Mouse (Mus musculus): ENCODE results near the gene Slc4a11. TPM values are rescaled to one million over a fixed set of nuclear protein-coding genes. Genes with fewer than 3 reads are reported as not detected.

The Slc4a11 gene
- total and polyA plus RNA-seq, 2 experiments from 2014 or later = 0.16 to 0.53 TPM

GRCm38 (mm10) chr2:130685426-130685825, 11.9 kb downstream of the Slc4a11 start:
- Histone ChIP-seq H3K4me3 (ENCODE audit: low read length) (no peak overlapping the region), H3K9me3 (ENCODE audit: low read length) (no peaks in the 10 kb centered on the region), H3K36me3 (ENCODE audit: insufficient read depth, low read length) (peaks cover 16% of the 10 kb centered on the region), H3K27me3 (ENCODE audit: insufficient read depth, low read length) (no peaks in the 10 kb centered on the region), H3K9ac (replicated peaks; ENCODE audit: low read length) (no peak overlapping the region), H3K27ac (no peak overlapping the region), H3K4me1 (ENCODE audit: insufficient read depth, low read length) (no peaks in the 10 kb centered on the region), H3K4me2 (ENCODE audit: low read depth, low read length) (no peak overlapping the region)
- DNase-seq (ENCODE audit: low spot score) = no peak
- TF ChIP-seq CTCF (IDR thresholded peaks at IDR 0.05; ENCODE audit: low read depth) = no peak
- 91% methylated on average over 9 of the region's 9 CpGs for WGBS
- ATAC-seq = no peak

- no peak for ATAC-seq
- WGBS = 73% methylated on average over 3 of the region's 3 CpGs
Observed at GRCm38 (mm10) chr2:130681531-130681930, 15.8 kb downstream of the Slc4a11 start.

GRCm38 (mm10) chr2:130679899-130680298, 17.4 kb downstream of the Slc4a11 start:
- Histone ChIP-seq H3K27me3 (ENCODE audit: insufficient read depth, low read length) (no peaks in the 10 kb centered on the region), H3K9me3 (ENCODE audit: low read length) (no peaks in the 10 kb centered on the region), H3K4me2 (ENCODE audit: low read depth, low read length) (no peak overlapping the region), H3K4me3 (ENCODE audit: low read length) (no peak overlapping the region), H3K36me3 (ENCODE audit: insufficient read depth, low read length) (peaks cover 68% of the 10 kb centered on the region), H3K4me1 (ENCODE audit: insufficient read depth, low read length) (no peaks in the 10 kb centered on the region), H3K27ac (no peak overlapping the region), H3K9ac (replicated peaks; ENCODE audit: low read length) (no peak overlapping the region)
- DNase-seq (ENCODE audit: low spot score) = no peak
- ATAC-seq = no peak
- WGBS = 88% methylated on average over 6 of the region's 6 CpGs
- no peak for TF ChIP-seq CTCF (IDR thresholded peaks at IDR 0.05; ENCODE audit: low read depth)

More at GRCm38 (mm10) chr2:130681531-130681930, 15.8 kb downstream of the Slc4a11 start:
- Histone ChIP-seq H3K36me3 (ENCODE audit: insufficient read depth, low read length) (peaks cover 52% of the 10 kb centered on the region), H3K4me1 (ENCODE audit: insufficient read depth, low read length) (no peaks in the 10 kb centered on the region), H3K27ac (no peak overlapping the region), H3K27me3 (ENCODE audit: insufficient read depth, low read length) (no peaks in the 10 kb centered on the region), H3K4me3 (ENCODE audit: low read length) (no peak overlapping the region), H3K9me3 (ENCODE audit: low read length) (no peaks in the 10 kb centered on the region), H3K9ac (replicated peaks; ENCODE audit: low read length) (no peak overlapping the region), H3K4me2 (ENCODE audit: low read depth, low read length) (no peak overlapping the region)
- TF ChIP-seq CTCF (IDR thresholded peaks at IDR 0.05; ENCODE audit: low read depth) = no peak
- DNase-seq (ENCODE audit: low spot score) = no peak

- Histone ChIP-seq H3K4me2 (ENCODE audit: low read depth, low read length) (no peak overlapping the region), H3K27ac (no peak overlapping the region), H3K36me3 (ENCODE audit: insufficient read depth, low read length) (peaks cover 72% of the 10 kb centered on the region), H3K9ac (replicated peaks; ENCODE audit: low read length) (no peak overlapping the region), H3K4me3 (ENCODE audit: low read length) (no peak overlapping the region), H3K9me3 (ENCODE audit: low read length) (no peaks in the 10 kb centered on the region), H3K4me1 (ENCODE audit: insufficient read depth, low read length) (no peaks in the 10 kb centered on the region), H3K27me3 (ENCODE audit: insufficient read depth, low read length) (no peaks in the 10 kb centered on the region)
- DNase-seq (ENCODE audit: low spot score) (no peak), ATAC-seq (no peak)
- no peak for TF ChIP-seq CTCF (IDR thresholded peaks at IDR 0.05; ENCODE audit: low read depth)
- 94% methylated on average over 12 of the region's 12 CpGs for WGBS
Observed at GRCm38 (mm10) chr2:130679154-130679553, 18.2 kb downstream of the Slc4a11 start.

- no peak for TF ChIP-seq CTCF (IDR thresholded peaks at IDR 0.05; ENCODE audit: low read depth)
- H3K4me2 ChIP-seq (ENCODE audit: low read depth, low read length) = no peak overlapping the region
- H3K9ac ChIP-seq (replicated peaks; ENCODE audit: low read length) = no peak overlapping the region
- H3K4me3 ChIP-seq (ENCODE audit: low read length) = no peak overlapping the region
- no peaks in the 10 kb centered on the region for H3K9me3 ChIP-seq (ENCODE audit: low read length)
- peaks cover 70% of the 10 kb centered on the region for H3K36me3 ChIP-seq (ENCODE audit: insufficient read depth, low read length)
- no peaks in the 10 kb centered on the region for H3K27me3 ChIP-seq (ENCODE audit: insufficient read depth, low read length)
- ATAC-seq (no peak), DNase-seq (ENCODE audit: low spot score) (no peak)
- H3K4me1 ChIP-seq (ENCODE audit: insufficient read depth, low read length) = no peaks in the 10 kb centered on the region
- WGBS = 91% methylated on average over 10 of the region's 10 CpGs
- H3K27ac ChIP-seq = no peak overlapping the region
Observed at GRCm38 (mm10) chr2:130677211-130677610, 20.1 kb downstream of the Slc4a11 start.

- TF ChIP-seq CTCF (IDR thresholded peaks at IDR 0.05; ENCODE audit: low read depth) = peak; percentile 79
- Histone ChIP-seq H3K27me3 (ENCODE audit: insufficient read depth, low read length) (no peaks in the 10 kb centered on the region), H3K4me2 (ENCODE audit: low read depth, low read length) (peak within 1 kb of the TSS; percentile 71), H3K9me3 (ENCODE audit: low read length) (no peaks in the 10 kb centered on the region), H3K9ac (replicated peaks; ENCODE audit: low read length) (peak within 1 kb of the TSS; percentile 67), H3K4me1 (ENCODE audit: insufficient read depth, low read length) (peaks cover 7% of the 10 kb centered on the region; the same call in 1 of the 2 replicates), H3K4me3 (ENCODE audit: low read length) (peak within 1 kb of the TSS; percentile 61), H3K27ac (peak within 1 kb of the TSS; percentile 78), H3K36me3 (ENCODE audit: insufficient read depth, low read length) (no peaks in the 10 kb centered on the region; the same call in 1 of the 2 replicates)
- ATAC-seq = peak; percentile 75
- DNase-seq (ENCODE audit: low spot score) = peak; percentile 96
- WGBS = 1% methylated on average over 31 of the region's 31 CpGs
Observed at GRCm38 (mm10) chr2:130667559-130667958, 29.8 kb downstream of the Slc4a11 start, which contains the start of gene Itpa. Itpa (plus strand) TSS chr2:130667610.

GRCm38 (mm10) chr2:130664102-130664701, 33.1 kb downstream of the Slc4a11 start, which contains the start of gene Ddrgk1:
Ddrgk1 (minus strand) TSS chr2:130664659.
- peak; percentile 97 for ATAC-seq
- TF ChIP-seq CTCF (IDR thresholded peaks at IDR 0.05; ENCODE audit: low read depth) = peak; percentile 53
- under 1% methylated on average over 40 of the region's 40 CpGs for WGBS
- H3K4me1 ChIP-seq (ENCODE audit: insufficient read depth, low read length) = peaks cover 7% of the 10 kb centered on the region; the same call in 1 of the 2 replicates
- H3K9ac ChIP-seq (replicated peaks; ENCODE audit: low read length) = peak within 1 kb of the TSS; percentile 61
- peaks cover 17% of the 10 kb centered on the region for H3K36me3 ChIP-seq (ENCODE audit: insufficient read depth, low read length)
- H3K27me3 ChIP-seq (ENCODE audit: insufficient read depth, low read length) = no peaks in the 10 kb centered on the region
- H3K4me2 ChIP-seq (ENCODE audit: low read depth, low read length) = peak within 1 kb of the TSS; percentile 61
- peak within 1 kb of the TSS; percentile 42 for H3K4me3 ChIP-seq (ENCODE audit: low read length)
- no peaks in the 10 kb centered on the region for H3K9me3 ChIP-seq (ENCODE audit: low read length)
- peak; percentile 98 for DNase-seq (ENCODE audit: low spot score)
- H3K27ac ChIP-seq = peak within 1 kb of the TSS; percentile 96
